Mouse (Mus musculus) retina, postnatal 1 day (tissue): ENCODE measurements around the gene Sgcg.
A peak's percentile ranks its signal among the peaks of the same experiment; 100 is the strongest.

Experiments
- DNase-seq: peaks from one replicate; pipeline ENCODE4 v3.0.0-alpha.2; 2012

Sgcg gene

DNA sequence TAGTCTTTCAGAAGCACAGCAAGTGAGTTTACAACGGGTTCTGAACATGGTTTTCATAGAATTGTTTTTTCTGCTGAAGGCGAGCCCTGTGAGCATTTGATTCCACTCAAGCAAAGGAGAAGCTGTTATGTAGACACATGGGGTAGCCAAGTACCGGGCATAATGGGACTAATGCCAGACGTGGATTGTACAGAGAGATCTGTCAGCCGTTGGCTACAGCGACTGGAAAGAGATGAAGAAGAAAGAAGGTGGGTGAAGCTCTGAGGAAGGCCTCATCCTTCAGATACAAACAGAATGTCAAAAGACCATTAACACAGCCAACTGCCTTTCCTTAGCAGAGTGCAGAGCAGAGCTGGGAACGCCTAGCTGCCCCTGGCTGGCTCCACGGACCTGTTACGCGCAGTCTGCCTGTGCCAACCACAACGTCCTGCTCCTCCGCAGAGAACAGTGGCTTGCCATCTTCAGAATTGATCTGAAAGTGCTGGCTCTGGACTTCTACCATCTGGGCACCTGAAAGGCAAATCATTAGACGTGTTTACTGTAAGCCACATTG is 26.2 kb downstream of the Sgcg start:
- no peak for DNase-seq

DNA sequence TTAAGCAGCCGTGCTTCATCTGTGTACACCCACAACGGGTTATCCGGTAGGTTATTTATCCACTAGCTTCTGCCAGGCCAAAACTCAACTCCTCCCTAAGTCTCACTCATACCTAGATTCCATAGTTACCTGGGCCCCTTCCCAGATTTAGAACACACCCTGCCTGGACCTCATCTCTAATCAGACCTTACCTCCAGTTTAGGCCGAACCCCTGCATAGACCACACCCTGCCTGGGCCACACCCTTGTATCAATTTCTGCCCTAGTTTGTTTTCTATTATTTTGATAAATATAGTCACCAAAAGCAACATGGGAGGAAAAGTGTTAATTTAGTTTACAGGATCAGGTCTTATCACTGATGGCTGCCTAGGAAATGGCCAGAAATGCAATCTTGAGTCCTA is 28.1 kb downstream of the Sgcg start:
- no peak for DNase-seq

DNA sequence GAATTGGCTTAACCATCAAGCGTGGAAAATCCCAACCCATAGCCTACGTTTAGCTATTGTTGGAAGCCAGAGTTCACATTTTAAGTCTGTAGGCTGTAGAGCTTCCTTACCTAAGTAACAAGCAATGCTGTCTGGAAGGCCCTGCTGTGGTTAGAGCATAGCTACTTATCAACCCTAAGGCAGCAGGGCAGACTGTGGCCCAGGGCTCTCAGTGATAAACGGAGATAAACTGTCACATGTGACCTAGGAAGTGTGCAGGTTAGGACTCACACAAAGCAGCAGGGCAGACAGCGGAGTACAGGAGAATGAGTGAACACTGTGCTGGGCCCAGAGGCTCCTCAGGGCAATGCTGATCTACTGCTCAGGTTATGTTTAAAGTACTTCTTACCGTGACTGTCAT is 28.5 kb downstream of the Sgcg start:
- DNase-seq = no peak

DNA sequence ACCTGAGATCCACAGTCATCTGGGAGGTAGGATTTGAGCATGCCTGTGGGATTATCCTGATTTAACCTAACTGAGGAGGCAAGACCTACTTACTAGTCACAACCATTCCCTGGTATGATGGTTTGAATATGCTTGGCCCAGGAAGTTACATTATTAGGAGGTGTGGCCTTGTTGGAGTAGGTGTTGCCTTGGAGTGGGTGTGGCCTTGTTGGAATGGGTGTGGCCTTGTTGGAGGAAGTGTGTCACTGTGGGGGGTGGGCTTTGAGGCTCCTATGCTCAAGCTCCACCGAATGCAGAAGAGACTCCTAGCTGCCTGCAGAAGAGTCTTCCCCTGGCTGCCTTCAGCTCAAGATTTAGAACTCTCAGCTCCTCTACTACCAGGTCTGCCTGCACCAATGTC is 32.1 kb downstream of the Sgcg start:
- DNase-seq = no peak

DNA sequence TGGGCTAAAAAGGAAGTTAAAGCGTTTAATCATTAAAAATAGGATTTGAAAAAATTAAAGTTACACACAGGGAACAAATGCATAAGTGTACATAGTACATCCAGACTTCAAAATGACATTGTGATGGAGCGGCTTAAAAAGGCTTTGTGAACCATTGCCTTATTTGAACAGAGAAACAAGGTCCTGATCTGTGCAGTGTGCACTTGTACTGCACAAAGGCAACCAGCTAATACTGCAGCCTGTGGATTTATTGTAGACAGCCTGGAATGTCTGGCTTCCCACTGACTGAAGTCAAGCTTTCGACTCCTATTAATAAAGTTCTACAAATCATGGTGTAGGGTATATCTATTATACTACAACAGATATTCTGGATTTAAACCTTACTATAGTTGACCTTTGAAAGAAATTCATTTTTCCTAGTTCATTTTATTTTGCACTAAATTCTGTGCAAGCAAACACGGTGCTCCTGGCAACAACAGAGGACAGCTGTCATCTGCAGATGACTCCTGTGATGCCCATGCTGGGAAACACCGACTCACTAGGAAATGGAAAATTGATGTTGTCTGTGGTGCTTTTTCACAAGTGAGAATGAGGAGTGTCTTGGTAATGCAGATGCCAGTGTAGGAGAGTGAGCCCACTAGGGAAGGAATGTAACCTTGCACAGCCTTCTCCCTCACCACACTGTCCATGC is 33.8 kb downstream of the Sgcg start:
- no peak for DNase-seq

DNA sequence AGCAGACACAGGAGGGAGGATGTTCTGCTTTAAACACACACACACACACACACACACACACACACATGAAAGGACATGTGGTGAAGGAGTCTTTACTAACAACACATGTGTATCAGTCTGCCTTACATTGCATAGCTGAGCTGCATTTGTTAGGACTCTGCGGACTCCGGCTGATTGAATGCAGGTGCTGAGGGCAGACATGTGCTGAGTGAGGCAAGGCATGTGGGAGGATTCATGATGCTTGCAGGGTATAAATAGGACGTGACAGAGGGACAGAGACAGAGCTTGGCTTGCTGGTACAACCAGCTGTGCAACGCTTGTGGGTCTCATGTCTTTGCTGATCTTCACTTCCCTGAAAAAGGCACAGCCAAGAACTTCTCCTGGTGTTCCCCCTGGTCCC is 34.5 kb downstream of the Sgcg start:
- no peak for DNase-seq

DNA sequence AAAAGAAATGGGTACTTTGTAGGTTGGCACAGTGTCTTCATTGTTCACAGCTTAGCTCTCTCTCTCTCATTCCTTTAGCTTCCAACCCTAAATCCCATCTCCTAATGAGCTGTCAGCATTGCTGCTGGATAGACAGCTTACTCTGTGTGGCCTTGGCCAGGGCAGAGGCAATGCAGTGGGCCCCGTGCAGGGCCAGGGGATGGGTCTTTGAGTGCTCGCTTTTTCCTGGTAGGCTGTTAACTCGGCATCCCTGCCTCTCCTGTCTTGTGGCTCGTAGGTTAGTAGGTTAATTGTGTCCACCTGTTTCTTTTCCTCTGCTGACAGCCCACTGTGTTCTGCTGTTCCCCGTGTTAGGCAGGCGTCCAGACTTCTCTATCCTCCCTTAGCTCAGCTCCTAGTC is 35.8 kb downstream of the Sgcg start:
- DNase-seq = peak; percentile 65

DNA sequence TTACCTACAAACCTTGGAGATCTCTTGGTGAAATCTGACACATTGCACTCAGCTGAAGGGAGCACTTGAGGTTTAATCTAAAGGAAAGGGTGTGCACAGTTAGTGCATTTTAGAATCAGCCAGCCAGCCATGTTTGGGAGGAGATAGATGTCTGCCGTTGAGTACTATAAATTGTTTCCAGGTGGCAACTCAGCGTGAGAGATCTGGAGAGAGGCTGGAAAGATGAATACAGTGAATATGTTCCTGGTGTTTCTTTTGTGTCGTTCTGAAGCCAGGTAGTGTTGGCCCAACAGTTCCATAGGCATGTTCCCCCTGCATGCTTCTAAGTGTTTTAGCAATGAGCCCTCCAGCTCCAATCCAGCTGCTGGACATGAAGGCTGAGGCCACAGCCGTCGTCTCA is 37.1 kb downstream of the Sgcg start:
- DNase-seq = no peak

DNA sequence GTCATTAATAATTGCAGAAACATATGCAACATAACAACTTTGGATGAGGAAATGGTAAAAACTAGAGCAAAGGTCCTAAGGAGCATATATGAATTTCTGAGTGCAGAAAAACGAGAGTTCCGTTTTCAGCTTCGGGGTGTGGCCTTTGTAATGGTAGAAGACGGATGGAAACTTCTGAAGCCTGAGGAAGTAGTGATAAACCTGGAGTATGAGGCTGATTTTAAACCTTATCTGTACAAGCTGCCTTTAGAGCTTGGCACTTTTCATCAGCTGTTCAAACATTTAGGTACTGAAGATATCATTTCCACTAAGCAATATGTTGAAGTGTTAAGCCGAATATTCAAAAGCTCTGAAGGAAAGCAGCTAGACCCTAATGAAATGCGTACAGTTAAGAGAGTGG is 46.5 kb downstream of the Sgcg start:
- DNase-seq = no peak

DNA sequence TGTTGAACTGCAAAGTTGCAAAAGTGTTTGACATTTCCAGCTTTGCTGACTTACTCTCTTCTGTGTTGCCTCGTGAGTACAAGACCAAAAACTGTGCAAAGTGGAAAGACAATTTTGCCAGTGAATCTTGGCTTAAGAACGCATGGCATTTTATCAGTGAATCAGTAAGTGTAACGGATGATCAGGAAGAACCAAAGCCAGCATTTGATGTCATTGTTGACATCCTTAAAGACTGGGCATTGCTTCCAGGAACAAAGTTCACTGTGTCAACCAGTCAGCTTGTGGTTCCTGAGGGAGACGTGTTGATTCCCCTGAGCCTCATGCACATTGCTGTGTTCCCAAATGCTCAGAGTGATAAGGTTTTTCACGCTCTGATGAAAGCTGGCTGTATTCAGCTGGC is 48.2 kb downstream of the Sgcg start:
- DNase-seq = no peak

DNA sequence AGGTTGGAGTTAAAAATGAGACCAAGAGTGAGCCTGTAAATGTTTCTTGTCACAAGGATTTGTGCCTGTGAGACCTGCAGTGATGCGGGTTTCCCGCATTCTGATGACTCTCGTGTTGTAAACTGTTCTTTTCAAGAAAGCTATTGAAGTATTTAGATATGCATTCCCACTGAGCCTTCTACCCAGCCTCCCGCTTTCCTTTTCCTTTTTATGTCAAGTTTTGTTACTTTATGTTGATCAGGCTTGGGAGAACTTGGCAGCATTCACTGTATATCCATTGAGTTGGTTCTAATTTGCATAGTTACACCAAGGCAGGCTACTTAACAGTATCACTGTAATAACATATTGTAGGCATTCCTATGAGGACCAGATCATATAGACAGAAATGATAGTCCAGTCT is 63.9 kb downstream of the Sgcg start:
- no peak for DNase-seq

DNA sequence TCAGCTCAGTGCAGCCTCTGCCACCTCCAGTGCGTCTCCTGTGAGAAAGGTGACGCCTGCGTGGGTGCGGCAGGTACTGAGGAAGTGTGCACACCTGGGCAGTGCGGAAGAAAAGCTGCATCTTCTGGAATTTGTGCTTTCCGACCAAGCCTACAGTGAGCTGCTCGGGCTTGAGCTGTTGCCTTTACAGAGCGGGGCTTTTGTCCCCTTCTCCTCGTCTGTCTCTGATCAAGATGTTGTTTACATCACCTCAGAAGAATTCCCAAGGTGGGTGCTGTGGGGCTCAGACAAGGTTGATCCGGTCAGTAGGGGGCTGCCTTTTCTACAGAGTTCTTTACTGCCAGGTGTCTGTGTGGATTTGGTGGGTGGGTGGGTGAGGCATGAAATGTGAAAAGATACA is 66.0 kb downstream of the Sgcg start:
- DNase-seq = no peak

DNA sequence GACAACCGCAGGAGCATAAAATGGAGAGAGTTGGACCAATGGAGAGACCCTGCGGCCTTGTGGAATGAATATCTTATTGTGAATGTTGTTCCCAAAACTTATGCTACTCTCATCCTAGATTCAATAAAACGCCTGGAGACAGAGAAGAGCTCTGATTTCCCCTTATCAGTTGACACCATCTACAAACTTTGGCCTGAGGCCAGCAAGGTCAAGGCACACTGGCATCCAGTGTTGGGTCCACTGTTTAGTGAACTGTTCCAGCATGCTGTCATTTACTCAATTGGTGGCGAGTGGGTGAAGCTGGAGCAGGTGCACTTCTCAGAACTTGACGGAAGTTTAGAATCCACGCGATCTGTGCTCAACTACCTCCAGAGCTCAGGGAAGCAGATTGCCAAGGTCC is 66.4 kb downstream of the Sgcg start:
- no peak for DNase-seq

DNA sequence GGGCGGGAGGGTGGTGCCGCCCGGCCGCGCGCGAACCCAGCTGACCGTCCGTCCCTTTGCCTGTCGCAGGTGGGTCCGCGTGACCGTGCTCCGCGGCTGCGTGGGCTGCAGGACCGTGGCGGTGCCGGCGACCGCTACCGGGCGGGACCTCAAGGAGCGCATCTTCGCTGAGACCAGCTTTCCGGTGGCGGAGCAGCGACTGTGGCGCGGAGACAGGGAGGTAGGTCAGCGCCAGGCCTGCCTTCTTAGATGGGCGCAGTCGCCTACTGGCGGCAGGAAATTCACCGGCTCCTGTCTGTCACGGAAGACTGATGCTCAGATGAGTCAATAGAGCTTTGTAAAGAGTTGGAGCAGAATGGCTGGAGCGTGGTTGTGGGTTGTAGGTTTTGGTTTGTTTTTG is 85.1 kb downstream of the Sgcg start:
- peak; percentile 80 for DNase-seq

DNA sequence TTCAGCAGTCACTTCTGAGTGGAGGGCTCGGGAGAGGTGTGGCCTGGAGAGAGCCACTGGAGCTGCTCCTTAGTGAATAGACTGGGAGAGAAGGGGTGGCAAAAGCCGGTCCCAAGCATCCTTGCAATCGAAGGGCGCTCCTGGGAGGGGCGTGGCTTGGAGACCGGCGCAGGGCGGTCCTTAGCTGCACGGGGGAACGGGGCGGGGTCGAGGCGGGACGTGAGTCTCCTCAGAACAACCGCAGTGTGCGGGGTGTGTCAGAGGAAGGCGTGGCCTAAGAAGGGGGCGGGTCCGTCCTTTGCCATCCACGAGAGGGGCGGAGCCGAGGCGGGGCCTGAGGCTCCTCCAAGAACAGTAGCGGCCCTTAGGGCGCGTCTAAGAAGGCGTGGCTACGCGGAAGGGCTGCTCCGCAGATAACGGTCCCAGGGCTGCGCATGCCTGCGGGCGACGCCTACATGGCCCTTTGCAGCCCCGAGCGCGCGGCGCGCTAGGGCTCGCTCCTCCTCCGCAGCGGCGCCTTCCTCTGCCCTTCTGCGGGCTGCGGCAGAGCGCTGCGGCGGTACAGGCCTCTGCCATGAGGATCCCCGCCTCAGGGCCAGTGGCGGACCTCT is 85.6 kb downstream of the Sgcg start:
- DNase-seq = peak; percentile 99

DNA sequence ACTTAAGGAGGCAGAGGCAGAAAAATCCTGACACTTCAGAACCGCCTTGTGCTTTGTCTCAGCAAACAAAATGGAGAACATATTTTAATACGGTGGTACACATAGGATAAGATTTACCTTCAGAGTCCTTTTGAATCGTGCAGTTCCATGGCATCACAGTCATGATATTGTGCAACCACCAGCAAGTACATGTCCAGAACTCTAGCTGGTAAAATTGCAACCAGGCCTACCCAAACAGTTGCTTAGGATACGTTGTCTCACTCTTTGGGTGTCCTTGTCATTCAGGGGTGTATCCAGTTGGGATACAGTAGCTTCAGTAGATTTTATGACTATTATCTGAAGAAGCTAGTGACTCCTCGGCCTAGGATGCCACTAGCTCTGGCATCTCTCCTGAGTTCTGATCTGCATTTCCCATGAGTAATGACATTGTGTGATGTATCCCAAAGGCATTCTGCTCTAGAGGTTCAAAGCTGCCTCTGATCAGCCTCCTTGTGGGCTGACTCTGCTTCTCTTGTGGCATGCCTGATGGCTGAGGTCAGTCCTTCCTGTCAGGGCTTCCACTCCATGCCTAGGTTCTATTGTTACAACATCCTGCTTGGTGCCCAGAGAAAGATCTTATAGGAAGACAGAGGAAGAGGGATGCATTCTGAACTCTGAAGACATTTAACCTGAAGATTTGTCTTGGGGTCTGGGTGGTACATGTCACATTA is 86.9 kb downstream of the Sgcg start:
- DNase-seq = peak; percentile 17
